Mouse (Mus musculus) heart, embryonic 12.5 days (tissue): ENCODE data around the gene Ppp1r14d. TPM values are rescaled to one million over a fixed set of nuclear protein-coding genes. Genes with fewer than 3 reads are reported as not detected.

ENCODE experiments used
- ATAC-seq: fragments of 200-750 bp; cut with Nextera tagmentation; 2 replicates; pipeline ENCODE4 v1.8.0; 2017; ENCODE audit warnings: moderate TSS enrichment, moderate library complexity; ENCODE audit not compliant: insufficient number of reproducible peaks, low FRiP score
- H3K27ac ChIP-seq: fragments of 300-500 bp; sonication (generic); 2 replicates; pipeline ENCODE4 v1.5.1; 2016; ENCODE audit warnings: mild to moderate bottlenecking, moderate library complexity; ENCODE audit not compliant: poor library complexity, severe bottlenecking
- H3K27me3 ChIP-seq: fragments of 300-500 bp; sonication (generic); replicated peaks from 2 replicates; pipeline ENCODE4 v1.6.1; 2016; ENCODE audit warnings: mild to moderate bottlenecking, moderate library complexity
- H3K36me3 ChIP-seq: fragments of 300-500 bp; sonication (generic); 2 replicates; pipeline ENCODE4 v1.6.1; 2016; ENCODE audit warnings: mild to moderate bottlenecking, moderate library complexity
- H3K4me1 ChIP-seq: fragments of 300-500 bp; sonication (generic); replicated peaks from 2 replicates; pipeline ENCODE4 v1.6.1; 2016; ENCODE audit warnings: mild to moderate bottlenecking
- H3K4me2 ChIP-seq: fragments of 300-500 bp; sonication (generic); 2 replicates; pipeline ENCODE4 v1.6.1; 2016; ENCODE audit warnings: mild to moderate bottlenecking, moderate library complexity
- H3K4me3 ChIP-seq: fragments of 300-500 bp; sonication (generic); 2 replicates; pipeline ENCODE4 v1.5.1; 2016; ENCODE audit warnings: mild to moderate bottlenecking
- H3K9ac ChIP-seq: fragments of 300-500 bp; sonication (generic); 2 replicates; pipeline ENCODE4 v1.6.1; 2016; ENCODE audit warnings: mild to moderate bottlenecking, moderate library complexity
- H3K9me3 ChIP-seq: fragments of 300-500 bp; sonication (generic); replicated peaks from 2 replicates; pipeline ENCODE4 v1.6.1; 2016; ENCODE audit warnings: mild to moderate bottlenecking, moderate library complexity
- WGBS: fragments of 180-500 bp; shearing (Covaris S2); methylation state at CpG from one replicate; pipeline ENCODE4 v1.1.7; 2016; 5-methylcytosine and 5-hydroxymethylcytosine counted together
- polyA plus RNA-seq: library from polyadenylated mRNA; unstranded; fragments of >200 nt; fragmentation: Nextera tagmentation; extraction: Ambion mirVana; gene quantifications from 2 replicates; pipeline ENCODE4 v1.2.1, GENCODE M21; 2016

Gene Ppp1r14d
- polyA plus RNA-seq, 1 experiment from 2014 or later = not detected

GRCm38 (mm10) chr2:119250826-119251478 is 21.2 kb upstream of the Ppp1r14d start:
- Histone ChIP-seq H3K27me3 (peaks cover 49% of the 10 kb centered on the region), H3K9me3 (no peaks in the 10 kb centered on the region), H3K9ac (peak overlapping the region; percentile 2; the same call in 1 of the 2 replicates), H3K36me3 (no peaks in the 10 kb centered on the region), H3K4me1 (peaks cover 4% of the 10 kb centered on the region), H3K27ac (no peak overlapping the region), H3K4me2 (peak overlapping the region; percentile 58), H3K4me3 (peak overlapping the region; percentile 21; the same call in 1 of the 2 replicates)
- WGBS = 15% methylated on average over 11 of the region's 11 CpGs
- peak; percentile 65; the same call in 1 of the 2 replicates for ATAC-seq

- H3K27me3 ChIP-seq = peaks cover 47% of the 10 kb centered on the region
- H3K27ac ChIP-seq = no peak overlapping the region
- peaks cover 4% of the 10 kb centered on the region for H3K4me1 ChIP-seq
- H3K4me3 ChIP-seq = no peak overlapping the region
- no peak overlapping the region for H3K9ac ChIP-seq
- peak overlapping the region; percentile 58; the same call in 1 of the 2 replicates for H3K4me2 ChIP-seq
- H3K36me3 ChIP-seq = no peaks in the 10 kb centered on the region
- ATAC-seq = no peak
- WGBS = 63% methylated on average over 5 of the region's 5 CpGs
- no peaks in the 10 kb centered on the region for H3K9me3 ChIP-seq
Observed at GRCm38 (mm10) chr2:119250377-119250776, 20.7 kb upstream of the Ppp1r14d start.

GRCm38 (mm10) chr2:119249592-119250061 is 19.9 kb upstream of the Ppp1r14d start:
- Histone ChIP-seq H3K27me3 (peaks cover 40% of the 10 kb centered on the region), H3K36me3 (no peaks in the 10 kb centered on the region), H3K4me2 (no peak overlapping the region), H3K27ac (no peak overlapping the region), H3K9me3 (no peaks in the 10 kb centered on the region), H3K4me1 (peaks cover 4% of the 10 kb centered on the region), H3K9ac (no peak overlapping the region), H3K4me3 (no peak overlapping the region)
- no peak for ATAC-seq
- 71% methylated on average over 4 of the region's 4 CpGs for WGBS

GRCm38 (mm10) chr2:119247904-119248303 is 18.2 kb upstream of the Ppp1r14d start:
- H3K27ac ChIP-seq = no peak overlapping the region
- peaks cover 25% of the 10 kb centered on the region for H3K27me3 ChIP-seq
- ATAC-seq = no peak
- no peak overlapping the region for H3K4me3 ChIP-seq
- no peaks in the 10 kb centered on the region for H3K9me3 ChIP-seq
- H3K36me3 ChIP-seq = no peaks in the 10 kb centered on the region
- WGBS = 73% methylated on average over 9 of the region's 9 CpGs
- no peak overlapping the region for H3K4me2 ChIP-seq
- H3K9ac ChIP-seq = no peak overlapping the region
- peaks cover 4% of the 10 kb centered on the region for H3K4me1 ChIP-seq

- Histone ChIP-seq H3K9ac (no peak overlapping the region), H3K4me1 (no peaks in the 10 kb centered on the region), H3K4me2 (no peak overlapping the region), H3K27me3 (peaks cover 30% of the 10 kb centered on the region), H3K4me3 (no peak overlapping the region), H3K27ac (no peak overlapping the region), H3K36me3 (no peaks in the 10 kb centered on the region), H3K9me3 (no peaks in the 10 kb centered on the region)
- 65% methylated on average over 7 of the region's 7 CpGs for WGBS
- ATAC-seq = no peak
Observed at GRCm38 (mm10) chr2:119245246-119245645, 15.5 kb upstream of the Ppp1r14d start.

- ATAC-seq = no peak
- WGBS = 63% methylated on average over 9 of the region's 9 CpGs
- H3K4me2 ChIP-seq = no peak overlapping the region
- H3K36me3 ChIP-seq = no peaks in the 10 kb centered on the region
- no peak overlapping the region for H3K4me3 ChIP-seq
- no peaks in the 10 kb centered on the region for H3K9me3 ChIP-seq
- H3K27ac ChIP-seq = no peak overlapping the region
- H3K4me1 ChIP-seq = peaks cover 5% of the 10 kb centered on the region
- H3K27me3 ChIP-seq = peaks cover 42% of the 10 kb centered on the region
- no peak overlapping the region for H3K9ac ChIP-seq
Observed at GRCm38 (mm10) chr2:119242548-119242947, 12.8 kb upstream of the Ppp1r14d start.

- no peak overlapping the region for H3K9ac ChIP-seq
- no peak for ATAC-seq
- peaks cover 52% of the 10 kb centered on the region for H3K27me3 ChIP-seq
- no peaks in the 10 kb centered on the region for H3K9me3 ChIP-seq
- H3K4me3 ChIP-seq = no peak overlapping the region
- WGBS = 75% methylated on average over 4 of the region's 4 CpGs
- H3K4me2 ChIP-seq = no peak overlapping the region
- peaks cover 14% of the 10 kb centered on the region for H3K4me1 ChIP-seq
- no peak overlapping the region for H3K27ac ChIP-seq
- H3K36me3 ChIP-seq = no peaks in the 10 kb centered on the region
Observed at GRCm38 (mm10) chr2:119240819-119241186, 11.1 kb upstream of the Ppp1r14d start.

GRCm38 (mm10) chr2:119240075-119240818 is 10.5 kb upstream of the Ppp1r14d start:
- Histone ChIP-seq H3K9ac (no peak overlapping the region), H3K4me1 (peaks cover 14% of the 10 kb centered on the region), H3K27me3 (peaks cover 58% of the 10 kb centered on the region), H3K4me2 (no peak overlapping the region), H3K27ac (no peak overlapping the region), H3K9me3 (no peaks in the 10 kb centered on the region), H3K36me3 (no peaks in the 10 kb centered on the region), H3K4me3 (no peak overlapping the region)
- no peak for ATAC-seq
- 61% methylated on average over 4 of the region's 4 CpGs for WGBS

- H3K9ac ChIP-seq = no peak overlapping the region
- H3K27me3 ChIP-seq = peaks cover 73% of the 10 kb centered on the region
- no peaks in the 10 kb centered on the region for H3K9me3 ChIP-seq
- 59% methylated on average over 2 of the region's 2 CpGs for WGBS
- no peak overlapping the region for H3K27ac ChIP-seq
- no peaks in the 10 kb centered on the region for H3K36me3 ChIP-seq
- no peak overlapping the region for H3K4me3 ChIP-seq
- peaks cover 14% of the 10 kb centered on the region for H3K4me1 ChIP-seq
- H3K4me2 ChIP-seq = no peak overlapping the region
- no peak for ATAC-seq
Observed at GRCm38 (mm10) chr2:119238671-119239070, 9.0 kb upstream of the Ppp1r14d start.

- H3K4me2 ChIP-seq = peak overlapping the region; percentile 92
- 2% methylated on average over 30 of the region's 31 CpGs for WGBS
- H3K27ac ChIP-seq = no peak overlapping the region
- no peaks in the 10 kb centered on the region for H3K36me3 ChIP-seq
- peak overlapping the region; percentile 49 for H3K9ac ChIP-seq
- H3K27me3 ChIP-seq = peaks cover 76% of the 10 kb centered on the region
- H3K9me3 ChIP-seq = no peaks in the 10 kb centered on the region
- ATAC-seq = no peak
- peaks cover 14% of the 10 kb centered on the region for H3K4me1 ChIP-seq
- peak overlapping the region; percentile 59 for H3K4me3 ChIP-seq
Observed at GRCm38 (mm10) chr2:119237871-119238220, 8.1 kb upstream of the Ppp1r14d start.

GRCm38 (mm10) chr2:119237210-119237870 is 7.6 kb upstream of the Ppp1r14d start, which contains the start of gene Spint1:
Spint1 (plus strand) TSS chr2:119237362.
- H3K27me3 ChIP-seq = peaks cover 76% of the 10 kb centered on the region

More at GRCm38 (mm10) chr2:119237210-119237870, 7.6 kb upstream of the Ppp1r14d start, which contains the start of gene Spint1:
- no peak; the same call in 1 of the 2 replicates for ATAC-seq
- Histone ChIP-seq H3K9ac (peak within 1 kb of the TSS; percentile 49), H3K4me3 (peak within 1 kb of the TSS; percentile 59), H3K36me3 (no peaks in the 10 kb centered on the region), H3K4me2 (peak within 1 kb of the TSS; percentile 92), H3K9me3 (no peaks in the 10 kb centered on the region), H3K27ac (no peak within 1 kb of the TSS), H3K4me1 (peaks cover 14% of the 10 kb centered on the region)
- under 1% methylated on average over 73 of the region's 73 CpGs for WGBS
